Comparison of ENCODE assay signal across 18 mouse cellular contexts in genomic region chr5:122242521-122243123, GRCm38 (mm10). TPM values are rescaled to one million over a fixed set of nuclear protein-coding genes. Genes with fewer than 3 reads are reported as not detected.
A peak's percentile ranks its signal among the peaks of the same experiment; 100 is the strongest.
DNase-seq lines count a peak whose midpoint lies in the region; ATAC-seq and TF ChIP-seq lines count a peak whose summit lies in the region.
"Had no signal": no experiment of that assay in that cellular context is flagged by ENCODE, and none has a peak within 500 bp of the region (broad histone marks: within the 10 kb centered on the region; RNA-seq: fewer than 3 reads in every experiment).

No protein-coding gene starts in this region.

- no peak for TF ChIP-seq CTCF in liver, postnatal 0 days (IDR thresholded peaks at IDR 0.05; ENCODE audit: low read depth)

- no peak overlapping the region for H3K4me3 ChIP-seq in embryonic facial prominence, embryonic 13.5 days
- H3K4me3 ChIP-seq in embryonic facial prominence, embryonic 10.5 days = no peak overlapping the region
- H3K4me3 ChIP-seq in liver, postnatal 0 days (ENCODE audit: low read depth, low read length) = no peak overlapping the region
- no peak overlapping the region for H3K4me3 ChIP-seq in liver, embryonic 11.5 days (ENCODE audit: low read depth, low read length)
- no peak overlapping the region for H3K4me3 ChIP-seq in forebrain, embryonic 11.5 days (ENCODE audit: low read depth, low read length)
- H3K4me3 ChIP-seq: heart, embryonic 13.5 days; neural tube, embryonic 15.5 days had no signal

- H3K9ac ChIP-seq in embryonic facial prominence, embryonic 13.5 days = peak overlapping the region; percentile 49; the same call in 1 of the 2 replicates
- no peak overlapping the region for H3K9ac ChIP-seq in liver, postnatal 0 days (replicated peaks)
- H3K9ac ChIP-seq in liver, embryonic 11.5 days (ENCODE audit: low read depth, low read length) = no peak overlapping the region
- no peak overlapping the region for H3K9ac ChIP-seq in forebrain, embryonic 11.5 days (ENCODE audit: low read length)
- H3K9ac ChIP-seq: forebrain, postnatal 0 days; heart, embryonic 13.5 days; lung, embryonic 14.5 days; neural tube, embryonic 15.5 days had no signal

- H3K36me3 ChIP-seq in embryonic facial prominence, embryonic 13.5 days = peaks cover 46% of the 10 kb centered on the region
- H3K36me3 ChIP-seq in embryonic facial prominence, embryonic 10.5 days (replicated peaks) = peaks cover 72% of the 10 kb centered on the region
- H3K36me3 ChIP-seq in liver, postnatal 0 days (replicated peaks; ENCODE audit: insufficient read depth, low read length) = peaks cover 25% of the 10 kb centered on the region
- no peaks in the 10 kb centered on the region for H3K36me3 ChIP-seq in liver, embryonic 11.5 days (ENCODE audit: control insufficient read depth, insufficient read depth, low read length)
- H3K36me3 ChIP-seq in forebrain, embryonic 11.5 days (ENCODE audit: control insufficient read depth, insufficient read depth, low read length) = no peaks in the 10 kb centered on the region

- no peaks in the 10 kb centered on the region for H3K27me3 ChIP-seq in embryonic facial prominence, embryonic 13.5 days
- H3K27me3 ChIP-seq in embryonic facial prominence, embryonic 10.5 days (replicated peaks; ENCODE audit: low read depth, poor library complexity, severe bottlenecking) = no peaks in the 10 kb centered on the region
- H3K27me3 ChIP-seq in liver, postnatal 0 days (ENCODE audit: insufficient read depth, low read length) = no peaks in the 10 kb centered on the region
- H3K27me3 ChIP-seq in liver, embryonic 11.5 days (replicated peaks; ENCODE audit: control insufficient read depth, insufficient read depth, low read length) = no peaks in the 10 kb centered on the region
- H3K27me3 ChIP-seq in forebrain, embryonic 11.5 days (ENCODE audit: control insufficient read depth, insufficient read depth, low read length) = no peaks in the 10 kb centered on the region
- H3K27me3 ChIP-seq: heart, embryonic 13.5 days; neural tube, embryonic 15.5 days had no signal

- no peak for ATAC-seq in embryonic facial prominence, embryonic 13.5 days (ENCODE audit: insufficient number of reproducible peaks, insufficient read depth, low FRiP score, low TSS enrichment, low read depth)
- ATAC-seq in liver, postnatal 0 days = peak; percentile 47; the same call in 1 of the 2 replicates
- no peak for ATAC-seq in liver, embryonic 11.5 days (replicated peaks; ENCODE audit: low FRiP score)
- ATAC-seq in common myeloid progenitor, adult 5-6 weeks (replicated peaks; ENCODE audit: low read depth, poor library complexity, severe bottlenecking) = peak; percentile 61
- ATAC-seq in monocyte, adult 5-6 weeks (replicated peaks; ENCODE audit: insufficient number of reproducible peaks, low FRiP score, low TSS enrichment, poor library complexity, severe bottlenecking) = peak; percentile 51
- ATAC-seq in forebrain, embryonic 11.5 days (replicated peaks; ENCODE audit: low FRiP score) = no peak
- ATAC-seq: forebrain, postnatal 0 days had no signal

- no peak for TF ChIP-seq EP300 in liver, postnatal 0 days (IDR thresholded peaks at IDR 0.05; ENCODE audit: low read depth)

- H3K4me2 ChIP-seq in embryonic facial prominence, embryonic 13.5 days = no peak overlapping the region
- 0 out of 2 replicates have a peak overlapping the region, but pooled peaks have one; percentile 9 for H3K4me2 ChIP-seq in liver, postnatal 0 days (ENCODE audit: low read depth, low read length)
- H3K4me2 ChIP-seq in liver, embryonic 11.5 days = no peak overlapping the region
- no peak overlapping the region for H3K4me2 ChIP-seq in forebrain, embryonic 11.5 days (ENCODE audit: low read depth, low read length, severe bottlenecking)
- H3K4me2 ChIP-seq: heart, embryonic 13.5 days; lung, embryonic 14.5 days; neural tube, embryonic 15.5 days had no signal

- no peaks in the 10 kb centered on the region for H3K9me3 ChIP-seq in embryonic facial prominence, embryonic 13.5 days
- no peaks in the 10 kb centered on the region for H3K9me3 ChIP-seq in embryonic facial prominence, embryonic 10.5 days
- no peaks in the 10 kb centered on the region for H3K9me3 ChIP-seq in liver, postnatal 0 days (ENCODE audit: low read length)
- H3K9me3 ChIP-seq in liver, embryonic 11.5 days (ENCODE audit: control insufficient read depth, low read length) = no peaks in the 10 kb centered on the region
- H3K9me3 ChIP-seq in forebrain, embryonic 11.5 days (ENCODE audit: control insufficient read depth, low read length) = no peaks in the 10 kb centered on the region
- H3K9me3 ChIP-seq: heart, embryonic 13.5 days; neural tube, embryonic 15.5 days had no signal

- H3K27ac ChIP-seq in embryonic facial prominence, embryonic 13.5 days = no peak overlapping the region
- no peak overlapping the region for H3K27ac ChIP-seq in embryonic facial prominence, embryonic 10.5 days (replicated peaks)
- H3K27ac ChIP-seq in liver, postnatal 0 days (ENCODE audit: low read depth) = peak overlapping the region; percentile 57
- H3K27ac ChIP-seq in liver, embryonic 11.5 days (ENCODE audit: low read depth, low read length) = no peak overlapping the region
- no peak overlapping the region for H3K27ac ChIP-seq in forebrain, embryonic 11.5 days (ENCODE audit: low read depth, low read length)
- H3K27ac ChIP-seq: heart, embryonic 13.5 days had no signal

- no peak for DNase-seq in embryonic facial prominence, embryonic 10.5 days (ENCODE audit: low spot score)
- DNase-seq in liver, postnatal 0 days = no peak
- no peak for DNase-seq in liver, embryonic 11.5 days (ENCODE audit: low spot score)
- DNase-seq in Muller cell, postnatal 12 days (ENCODE audit: inconsistent ontology term) = no peak
- DNase-seq in forebrain, embryonic 11.5 days (ENCODE audit: low spot score) = no peak
- DNase-seq: adrenal gland, postnatal 14 days; cerebellum, adult 8-10 months; forebrain, postnatal 0 days; kidney, adult 9 months; layer of hippocampus, postnatal 36 days; left cerebral cortex, postnatal 4 days; lung, embryonic 14.5 days; thymus, adult 18-20 months had no signal

- WGBS in embryonic facial prominence, embryonic 13.5 days = 78% methylated on average over 6 of the region's 6 CpGs
- 88% methylated on average over 6 of the region's 6 CpGs for WGBS in embryonic facial prominence, embryonic 10.5 days
- WGBS in liver, postnatal 0 days (ENCODE audit: insufficient replicate concordance) = 42% methylated on average over 6 of the region's 6 CpGs
- WGBS in liver, embryonic 11.5 days = 82% methylated on average over 6 of the region's 6 CpGs
- WGBS in forebrain, embryonic 11.5 days = 92% methylated on average over 6 of the region's 6 CpGs

- peaks cover 15% of the 10 kb centered on the region for H3K4me1 ChIP-seq in embryonic facial prominence, embryonic 13.5 days
- peaks cover 12% of the 10 kb centered on the region for H3K4me1 ChIP-seq in embryonic facial prominence, embryonic 10.5 days
- H3K4me1 ChIP-seq in liver, postnatal 0 days (ENCODE audit: insufficient read depth) = 0 out of 2 replicates have a peak, but pooled peaks cover 5% of the 10 kb centered on the region
- no peaks in the 10 kb centered on the region for H3K4me1 ChIP-seq in liver, embryonic 11.5 days (replicated peaks; ENCODE audit: control insufficient read depth, insufficient read depth, low read length)
- H3K4me1 ChIP-seq in forebrain, embryonic 11.5 days (replicated peaks; ENCODE audit: control insufficient read depth, insufficient read depth, low read length) = peaks cover 6% of the 10 kb centered on the region; the same call in 1 of the 2 replicates

RNA-seq across cellular contexts. Expression of gene Tctn1, which starts 21.6 kb away (rescaled TPM):
- 5.0 and 8.0 TPM in 2 replicates for polyA plus RNA-seq in embryonic facial prominence, embryonic 13.5 days (2015; fragmentation: Nextera tagmentation; extraction: Ambion mirVana)
- 4.8 and 5.5 TPM in 2 replicates for polyA plus RNA-seq in embryonic facial prominence, embryonic 10.5 days (2016; fragmentation: Nextera tagmentation; extraction: Ambion mirVana)
- 1.1 and 1.2 TPM in 2 replicates for polyA plus RNA-seq in liver, postnatal 0 days (2015; fragmentation: Nextera tagmentation; extraction: Ambion mirVana)
- polyA plus RNA-seq in liver, embryonic 11.5 days (2014; fragmentation: Nextera tagmentation; extraction: Ambion mirVana) = 2.1 and 3.1 TPM in 2 replicates
- 2.4 and 8.8 TPM in 2 replicates for total RNA-seq in common myeloid progenitor, adult 5-6 weeks (2017)
- total RNA-seq in monocyte, adult 5-6 weeks (2017) = 1.1 to 4.4 TPM (median 2.0 TPM) in 3 replicates
- 5.2 and 7.5 TPM in 2 replicates for polyA plus RNA-seq in forebrain, embryonic 11.5 days (2014; fragmentation: Nextera tagmentation; extraction: Ambion mirVana)

RNA-seq across cellular contexts. Expression of gene Hvcn1, which starts 36.0 kb away (rescaled TPM):
- polyA plus RNA-seq in embryonic facial prominence, embryonic 13.5 days (2015; fragmentation: Nextera tagmentation; extraction: Ambion mirVana) = 8.6 and 10.0 TPM in 2 replicates
- polyA plus RNA-seq in embryonic facial prominence, embryonic 10.5 days (2016; fragmentation: Nextera tagmentation; extraction: Ambion mirVana) = 14.6 and 15.8 TPM in 2 replicates
- 7.0 and 7.3 TPM in 2 replicates for polyA plus RNA-seq in liver, postnatal 0 days (2015; fragmentation: Nextera tagmentation; extraction: Ambion mirVana)
- 3.1 and 4.3 TPM in 2 replicates for polyA plus RNA-seq in liver, embryonic 11.5 days (2014; fragmentation: Nextera tagmentation; extraction: Ambion mirVana)
- 9.2 and 9.3 TPM in 2 replicates for total RNA-seq in common myeloid progenitor, adult 5-6 weeks (2017)
- total RNA-seq in monocyte, adult 5-6 weeks (2017) = 25.7 to 39.4 TPM (median 30.3 TPM) in 3 replicates
- 8.6 and 11.1 TPM in 2 replicates for polyA plus RNA-seq in forebrain, embryonic 11.5 days (2014; fragmentation: Nextera tagmentation; extraction: Ambion mirVana)

RNA-seq across cellular contexts. Expression of gene Pptc7, which starts 41.5 kb away (rescaled TPM):
- polyA plus RNA-seq in embryonic facial prominence, embryonic 13.5 days (2015; fragmentation: Nextera tagmentation; extraction: Ambion mirVana) = 9.2 TPM in 2 replicates
- 8.0 and 8.9 TPM in 2 replicates for polyA plus RNA-seq in embryonic facial prominence, embryonic 10.5 days (2016; fragmentation: Nextera tagmentation; extraction: Ambion mirVana)
- 4.4 and 5.6 TPM in 2 replicates for polyA plus RNA-seq in liver, postnatal 0 days (2015; fragmentation: Nextera tagmentation; extraction: Ambion mirVana)
- polyA plus RNA-seq in liver, embryonic 11.5 days (2014; fragmentation: Nextera tagmentation; extraction: Ambion mirVana) = 6.7 and 8.2 TPM in 2 replicates
- 13.9 and 15.1 TPM in 2 replicates for total RNA-seq in common myeloid progenitor, adult 5-6 weeks (2017)
- 33.3 to 37.2 TPM (median 36.9 TPM) in 3 replicates for total RNA-seq in monocyte, adult 5-6 weeks (2017)
- polyA plus RNA-seq in forebrain, embryonic 11.5 days (2014; fragmentation: Nextera tagmentation; extraction: Ambion mirVana) = 9.1 and 9.8 TPM in 2 replicates

Comparison
In these comparisons a context has a peak if more than half of its experiments do, and no peak if none do; other contexts are left out.
1. ATAC-seq: peak in liver, postnatal 0 days (single experiment), common myeloid progenitor, adult 5-6 weeks (single experiment) and monocyte, adult 5-6 weeks (single experiment); none in embryonic facial prominence, embryonic 13.5 days (single experiment), liver, embryonic 11.5 days (single experiment) and forebrain, embryonic 11.5 days (single experiment).